Mouse (Mus musculus) heart, embryonic 10.5 days (tissue): ENCODE measurements around the gene Socs7. TPM values are rescaled to one million over a fixed set of nuclear protein-coding genes. Genes with fewer than 3 reads are reported as not detected.

Experiments used
- DNase-seq: peaks from one replicate; pipeline ENCODE4 v3.0.0-alpha.2; 2017; ENCODE audit warnings: low spot score
- H3K27ac ChIP-seq: fragments of 300-500 bp; sonication (generic); 2 replicates; pipeline ENCODE4 v1.5.1; 2016; ENCODE audit warnings: mild to moderate bottlenecking
- H3K27me3 ChIP-seq: fragments of 300-500 bp; sonication (generic); 2 replicates; pipeline ENCODE4 v1.6.1; 2016; ENCODE audit warnings: mild to moderate bottlenecking; ENCODE audit not compliant: poor library complexity, insufficient read depth, severe bottlenecking
- H3K36me3 ChIP-seq: fragments of 300-500 bp; sonication (generic); 2 replicates; pipeline ENCODE4 v1.6.1; 2016; ENCODE audit warnings: mild to moderate bottlenecking, moderate library complexity
- H3K4me1 ChIP-seq: fragments of 300-500 bp; sonication (generic); 2 replicates; pipeline ENCODE4 v1.6.1; 2016; ENCODE audit warnings: mild to moderate bottlenecking
- H3K4me3 ChIP-seq: fragments of 300-500 bp; sonication (generic); 2 replicates; pipeline ENCODE4 v1.5.1; 2016; ENCODE audit warnings: mild to moderate bottlenecking, moderate library complexity
- H3K9me3 ChIP-seq: fragments of 300-500 bp; sonication (generic); 2 replicates; pipeline ENCODE4 v1.6.1; 2016; ENCODE audit warnings: mild to moderate bottlenecking, moderate library complexity
- WGBS: fragments of 180-500 bp; shearing (Covaris S2); methylation state at CpG from one replicate; pipeline ENCODE4 v1.1.7; 2016; 5-methylcytosine and 5-hydroxymethylcytosine counted together
- polyA plus RNA-seq: library from polyadenylated mRNA; unstranded; fragments of >200 nt; fragmentation: Nextera tagmentation; extraction: Ambion mirVana; gene quantifications from 2 replicates; pipeline ENCODE4 v1.2.1, GENCODE M21; 2016

The Socs7 gene
- polyA plus RNA-seq, 1 experiment from 2014 or later = 3.2 TPM

GRCm38 (mm10) chr11:97402746-97403145 lies 40.4 kb downstream of the Socs7 start:
- H3K4me3 ChIP-seq = no peak overlapping the region
- 22% methylated on average over 2 of the region's 2 CpGs for WGBS
- peaks cover 47% of the 10 kb centered on the region for H3K27me3 ChIP-seq
- peaks cover 62% of the 10 kb centered on the region for H3K4me1 ChIP-seq
- DNase-seq = no peak
- H3K36me3 ChIP-seq = peaks cover 6% of the 10 kb centered on the region; the same call in 1 of the 2 replicates
- no peaks in the 10 kb centered on the region for H3K9me3 ChIP-seq
- peak overlapping the region; percentile 44; the same call in 1 of the 2 replicates for H3K27ac ChIP-seq

GRCm38 (mm10) chr11:97403614-97404183 lies 41.3 kb downstream of the Socs7 start:
- Histone ChIP-seq H3K9me3 (no peaks in the 10 kb centered on the region), H3K4me3 (peak overlapping the region; percentile 76), H3K27me3 (peaks cover 47% of the 10 kb centered on the region), H3K27ac (peak overlapping the region; percentile 84; the same call in 1 of the 2 replicates), H3K36me3 (peaks cover 3% of the 10 kb centered on the region; the same call in 1 of the 2 replicates), H3K4me1 (peaks cover 71% of the 10 kb centered on the region)
- WGBS = 48% methylated on average over 8 of the region's 8 CpGs
- DNase-seq = no peak

- DNase-seq = peak; percentile 85
- peak overlapping the region; percentile 84 for H3K27ac ChIP-seq
- H3K27me3 ChIP-seq = peaks cover 47% of the 10 kb centered on the region
- WGBS = 1% methylated on average over 50 of the region's 61 CpGs
- H3K36me3 ChIP-seq = no peaks in the 10 kb centered on the region
- H3K4me3 ChIP-seq = peak overlapping the region; percentile 76
- H3K9me3 ChIP-seq = no peaks in the 10 kb centered on the region
- H3K4me1 ChIP-seq = peaks cover 75% of the 10 kb centered on the region
Measured at GRCm38 (mm10) chr11:97404184-97404760, 41.9 kb downstream of the Socs7 start.

- no peak for DNase-seq
- peaks cover 75% of the 10 kb centered on the region for H3K4me1 ChIP-seq
Measured at GRCm38 (mm10) chr11:97404761-97405190, 42.4 kb downstream of the Socs7 start.

GRCm38 (mm10) chr11:97406094-97406951 lies 44.0 kb downstream of the Socs7 start:
- DNase-seq = no peak
- Histone ChIP-seq H3K27me3 (peaks cover 47% of the 10 kb centered on the region), H3K27ac (peak overlapping the region; percentile 72; the same call in 1 of the 2 replicates), H3K9me3 (no peaks in the 10 kb centered on the region), H3K4me1 (peaks cover 65% of the 10 kb centered on the region), H3K36me3 (no peaks in the 10 kb centered on the region), H3K4me3 (no peak overlapping the region)
- 56% methylated on average over 10 of the region's 10 CpGs for WGBS

More at GRCm38 (mm10) chr11:97404761-97405190, 42.4 kb downstream of the Socs7 start:
- 2% methylated on average over 11 of the region's 11 CpGs for whole genome bisulfite sequencing
- Histone ChIP-seq H3K4me3 (peak overlapping the region; percentile 76), H3K36me3 (no peaks in the 10 kb centered on the region), H3K9me3 (no peaks in the 10 kb centered on the region), H3K27ac (peak overlapping the region; percentile 84), H3K27me3 (peaks cover 47% of the 10 kb centered on the region)

GRCm38 (mm10) chr11:97407456-97407855 lies 45.1 kb downstream of the Socs7 start:
- Histone ChIP-seq H3K4me1 (peaks cover 71% of the 10 kb centered on the region), H3K27me3 (peaks cover 38% of the 10 kb centered on the region), H3K9me3 (no peaks in the 10 kb centered on the region), H3K4me3 (no peak overlapping the region), H3K27ac (peak overlapping the region; percentile 31; the same call in 1 of the 2 replicates), H3K36me3 (no peaks in the 10 kb centered on the region)
- 74% methylated on average over 3 of the region's 3 CpGs for WGBS
- DNase-seq = no peak

- Histone ChIP-seq H3K9me3 (no peaks in the 10 kb centered on the region), H3K4me3 (no peak overlapping the region), H3K27ac (peak overlapping the region; percentile 31; the same call in 1 of the 2 replicates), H3K36me3 (no peaks in the 10 kb centered on the region), H3K4me1 (peaks cover 71% of the 10 kb centered on the region), H3K27me3 (peaks cover 31% of the 10 kb centered on the region)
- WGBS = 4% methylated on average over 6 of the region's 6 CpGs
- DNase-seq = peak; percentile 86
Measured at GRCm38 (mm10) chr11:97408171-97408570, 45.8 kb downstream of the Socs7 start.

- DNase-seq = no peak
- 83% methylated on average over 4 of the region's 4 CpGs for WGBS
- peaks cover 13% of the 10 kb centered on the region for H3K27me3 ChIP-seq
- H3K9me3 ChIP-seq = no peaks in the 10 kb centered on the region
- peaks cover 59% of the 10 kb centered on the region for H3K4me1 ChIP-seq
- H3K36me3 ChIP-seq = no peaks in the 10 kb centered on the region
- 0 out of 2 replicates have a peak overlapping the region, but pooled peaks have one; percentile 4 for H3K27ac ChIP-seq
- H3K4me3 ChIP-seq = no peak overlapping the region
Measured at GRCm38 (mm10) chr11:97410958-97411357, 48.6 kb downstream of the Socs7 start.

- no peak for DNase-seq
- H3K4me3 ChIP-seq = 0 out of 2 replicates have a peak overlapping the region, but pooled peaks have one; percentile 15
- H3K27ac ChIP-seq = peak overlapping the region; percentile 82
- 10% methylated on average over 3 of the region's 3 CpGs for WGBS
- peaks cover 59% of the 10 kb centered on the region for H3K4me1 ChIP-seq
- no peaks in the 10 kb centered on the region for H3K36me3 ChIP-seq
- no peaks in the 10 kb centered on the region for H3K9me3 ChIP-seq
- H3K27me3 ChIP-seq = 0 out of 2 replicates have a peak, but pooled peaks cover 1% of the 10 kb centered on the region
Measured at GRCm38 (mm10) chr11:97412117-97412516, 49.8 kb downstream of the Socs7 start.

GRCm38 (mm10) chr11:97412808-97413347 lies 50.5 kb downstream of the Socs7 start:
- peaks cover 59% of the 10 kb centered on the region for H3K4me1 ChIP-seq
- peak overlapping the region; percentile 82 for H3K27ac ChIP-seq
- H3K4me3 ChIP-seq = 0 out of 2 replicates have a peak overlapping the region, but pooled peaks have one; percentile 15
- no peaks in the 10 kb centered on the region for H3K9me3 ChIP-seq
- H3K36me3 ChIP-seq = no peaks in the 10 kb centered on the region
- no peak for DNase-seq
- WGBS = 42% methylated on average over 10 of the region's 10 CpGs
- no peaks in the 10 kb centered on the region for H3K27me3 ChIP-seq

GRCm38 (mm10) chr11:97415330-97415711 lies 53.0 kb downstream of the Socs7 start, which contains the start of gene Arhgap23:
Arhgap23 (plus strand) TSS chr11:97415533.
- under 1% methylated on average over 24 of the region's 29 CpGs for WGBS
- peaks cover 63% of the 10 kb centered on the region for H3K4me1 ChIP-seq
- peak within 1 kb of the TSS; percentile 96 for H3K4me3 ChIP-seq
- peak within 1 kb of the TSS; percentile 96 for H3K27ac ChIP-seq
- H3K27me3 ChIP-seq = no peaks in the 10 kb centered on the region
- H3K9me3 ChIP-seq = no peaks in the 10 kb centered on the region
- H3K36me3 ChIP-seq = 0 out of 2 replicates have a peak, but pooled peaks cover 2% of the 10 kb centered on the region
- peak; percentile 90 for DNase-seq
